Mouse (Mus musculus) lung, postnatal 36 days (tissue): ENCODE measurements around the gene Gm13290.
"Not testable (repeated sequence)": the region's sequence is repeated elsewhere in the genome, so short reads cannot be mapped to it uniquely, and the experiment has no call there.

Experiments
- DNase-seq: peaks from one replicate; pipeline ENCODE4 v3.0.0; 2022; ENCODE audit warnings: mixed read lengths

Gene Gm13290

DNA sequence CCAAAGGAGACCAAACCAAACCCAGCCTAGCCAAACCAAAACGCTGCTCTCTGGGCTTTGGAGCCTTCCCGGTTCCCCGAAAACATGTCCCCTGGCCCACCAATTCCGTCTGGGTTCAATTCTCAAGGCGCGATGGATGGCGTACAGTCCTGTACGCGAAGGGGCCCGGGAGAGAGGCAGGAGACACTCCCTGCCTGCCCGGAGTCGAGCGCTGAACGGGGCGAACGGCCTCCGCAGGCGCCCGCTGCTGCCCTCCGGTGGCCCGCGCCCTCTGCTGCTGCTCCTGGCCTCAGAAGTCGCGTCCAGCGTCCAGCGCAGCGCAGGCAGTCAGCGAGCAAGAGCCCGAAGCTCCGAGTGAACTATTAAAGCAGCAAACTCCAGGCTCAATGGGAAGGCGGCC lies 8.7 kb downstream of the Gm13290 start:
- DNase-seq, result not testable (repeated sequence)

- not testable (repeated sequence) for DNase-seq
These were observed 11.8 kb downstream of the Gm13290 start, which contains the start of gene Gm13276 for GRCm38 (mm10) chr4:88785409-88785808. TSS of gene Gm13276 (plus strand) at chr4:88785709.

GRCm38 (mm10) chr4:88788402-88788801 lies 14.8 kb downstream of the Gm13290 start, which contains the start of gene Gm13277:
TSS of gene Gm13277 (plus strand) at chr4:88788632.
- peak; percentile 84 for DNase-seq

- not testable (repeated sequence) for DNase-seq
These were observed 17.6 kb downstream of the Gm13290 start, which contains the start of gene Gm13278 for GRCm38 (mm10) chr4:88791250-88791649. TSS of gene Gm13278 (plus strand) at chr4:88791550.

GRCm38 (mm10) chr4:88793936-88794675 lies 20.5 kb downstream of the Gm13290 start, which contains the start of gene Gm13275:
TSS of gene Gm13275 (plus strand) at chr4:88794487.
- DNase-seq, result peak; percentile 34

GRCm38 (mm10) chr4:88797097-88797496 lies 23.5 kb downstream of the Gm13290 start, which contains the start of gene Gm13279:
TSS of gene Gm13279 (plus strand) at chr4:88797397.
- not testable (repeated sequence) for DNase-seq

DNA sequence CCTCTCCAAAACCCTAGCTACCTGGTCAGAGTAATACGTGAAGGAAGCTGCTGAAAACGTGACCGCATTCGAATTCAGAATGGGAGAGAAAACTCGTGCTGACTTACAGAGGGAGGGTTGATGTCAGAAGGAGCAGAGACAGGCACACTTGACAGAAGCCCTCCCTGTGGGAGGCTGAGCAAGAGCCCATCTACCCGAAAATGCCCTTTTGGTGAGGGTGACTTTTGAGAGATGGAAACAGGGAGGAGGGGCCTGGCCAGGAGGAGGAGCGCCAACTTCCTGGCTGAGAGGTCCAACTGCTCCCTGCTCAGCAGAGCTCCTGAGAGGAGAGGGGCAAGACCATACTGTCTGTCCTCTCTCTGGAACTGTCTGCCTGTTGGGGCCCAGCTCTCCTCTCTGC lies 25.7 kb downstream of the Gm13290 start, which contains the start of gene Gm13285:
TSS of gene Gm13285 (plus strand) at position 301 of the 400 bp plus-strand sequence.
- not testable (repeated sequence) for DNase-seq

GRCm38 (mm10) chr4:88802954-88803353 lies 29.3 kb downstream of the Gm13290 start, which contains the start of gene Gm13287:
TSS of gene Gm13287 (plus strand) at chr4:88803254.
- not testable (repeated sequence) for DNase-seq

- DNase-seq, result not testable (repeated sequence)
These were observed 31.6 kb downstream of the Gm13290 start, which contains the start of gene Gm13288 for GRCm38 (mm10) chr4:88805231-88805630. TSS of gene Gm13288 (plus strand) at chr4:88805531.

DNA sequence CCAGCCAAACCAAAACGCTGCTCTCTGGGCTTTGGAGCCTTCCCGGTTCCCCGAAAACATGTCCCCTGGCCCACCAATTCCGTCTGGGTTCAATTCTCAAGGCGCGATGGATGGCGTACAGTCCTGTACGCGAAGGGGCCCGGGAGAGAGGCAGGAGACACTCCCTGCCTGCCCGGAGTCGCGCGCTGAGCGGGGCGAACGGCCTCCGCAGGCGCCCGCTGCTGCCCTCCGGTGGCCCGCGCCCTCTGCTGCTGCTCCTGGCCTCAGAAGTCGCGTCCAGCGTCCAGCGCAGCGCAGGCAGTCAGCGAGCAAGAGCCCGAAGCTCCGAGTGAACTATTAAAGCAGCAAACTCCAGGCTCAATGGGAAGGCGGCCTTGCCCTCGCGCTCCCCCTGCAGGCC lies 32.1 kb downstream of the Gm13290 start:
- peak; percentile 19 for DNase-seq

- no peak for DNase-seq
These were observed 42.3 kb downstream of the Gm13290 start, which contains the start of gene Ifna7 for GRCm38 (mm10) chr4:88815928-88816327. TSS of gene Ifna7 (plus strand) at chr4:88816228.

- DNase-seq, result no peak
These were observed 46.0 kb downstream of the Gm13290 start, which contains the start of gene Ifna11 for GRCm38 (mm10) chr4:88819659-88820058. TSS of gene Ifna11 (plus strand) at chr4:88819959.

GRCm38 (mm10) chr4:88822995-88823394 lies 49.4 kb downstream of the Gm13290 start:
- peak; percentile 23 for DNase-seq
